Mouse (Mus musculus): ENCODE data around the gene Grik5. TPM values are rescaled to one million over a fixed set of nuclear protein-coding genes. Genes with fewer than 3 reads are reported as not detected.
A peak's percentile ranks its signal among the peaks of the same experiment; 100 is the strongest.

Grik5 gene
- polyA plus RNA-seq, 1 experiment from 2014 or later = 17.1 TPM

- peak overlapping the region; percentile 59 for H3K9ac ChIP-seq
- no peaks in the 10 kb centered on the region for H3K9me3 ChIP-seq (replicated peaks)
- peak overlapping the region; percentile 23 for H3K27ac ChIP-seq
- H3K4me3 ChIP-seq = peak overlapping the region; percentile 66
- peaks cover 51% of the 10 kb centered on the region for H3K4me1 ChIP-seq
- peak overlapping the region; percentile 81 for H3K4me2 ChIP-seq (replicated peaks)
- ATAC-seq (ENCODE audit: low FRiP score) = no peak
- WGBS = 39% methylated on average over 11 of the region's 11 CpGs
- H3K27me3 ChIP-seq = peaks cover 43% of the 10 kb centered on the region
- H3K36me3 ChIP-seq = peaks cover 11% of the 10 kb centered on the region
These were observed 68.9 kb downstream of the Grik5 start for GRCm38 (mm10) chr7:25003291-25003690.

- Histone ChIP-seq H3K9ac (no peak overlapping the region), H3K36me3 (peaks cover 29% of the 10 kb centered on the region), H3K4me1 (peaks cover 27% of the 10 kb centered on the region), H3K4me2 (replicated peaks) (no peak overlapping the region), H3K27me3 (peaks cover 19% of the 10 kb centered on the region), H3K4me3 (no peak overlapping the region), H3K27ac (no peak overlapping the region), H3K9me3 (replicated peaks) (no peaks in the 10 kb centered on the region)
- no peak for ATAC-seq (ENCODE audit: low FRiP score)
- WGBS = 72% methylated on average over 12 of the region's 12 CpGs
These were observed 71.4 kb downstream of the Grik5 start for GRCm38 (mm10) chr7:25000711-25001110.

GRCm38 (mm10) chr7:25000211-25000610 is 71.9 kb downstream of the Grik5 start:
- no peak overlapping the region for H3K4me2 ChIP-seq (replicated peaks)
- peaks cover 16% of the 10 kb centered on the region for H3K27me3 ChIP-seq
- H3K36me3 ChIP-seq = peaks cover 34% of the 10 kb centered on the region
- no peak overlapping the region for H3K27ac ChIP-seq
- WGBS = 77% methylated on average over 7 of the region's 7 CpGs
- no peaks in the 10 kb centered on the region for H3K9me3 ChIP-seq (replicated peaks)
- H3K4me1 ChIP-seq = peaks cover 22% of the 10 kb centered on the region
- H3K9ac ChIP-seq = no peak overlapping the region
- ATAC-seq (ENCODE audit: low FRiP score) = no peak
- H3K4me3 ChIP-seq = no peak overlapping the region

GRCm38 (mm10) chr7:24993081-24993480 is 79.1 kb downstream of the Grik5 start:
- Histone ChIP-seq H3K27ac (no peak overlapping the region), H3K9me3 (replicated peaks) (no peaks in the 10 kb centered on the region), H3K36me3 (peaks cover 84% of the 10 kb centered on the region), H3K4me3 (no peak overlapping the region), H3K9ac (no peak overlapping the region), H3K27me3 (peaks cover 8% of the 10 kb centered on the region; the same call in 1 of the 2 replicates), H3K4me2 (replicated peaks) (no peak overlapping the region), H3K4me1 (no peaks in the 10 kb centered on the region)
- WGBS = 81% methylated on average over 6 of the region's 6 CpGs
- no peak for ATAC-seq (ENCODE audit: low FRiP score)

- Histone ChIP-seq H3K4me1 (no peaks in the 10 kb centered on the region), H3K36me3 (peaks cover 89% of the 10 kb centered on the region), H3K27me3 (peaks cover 8% of the 10 kb centered on the region; the same call in 1 of the 2 replicates), H3K4me3 (no peak overlapping the region), H3K4me2 (replicated peaks) (no peak overlapping the region), H3K27ac (no peak overlapping the region), H3K9ac (no peak overlapping the region), H3K9me3 (replicated peaks) (no peaks in the 10 kb centered on the region)
- 85% methylated on average over 8 of the region's 8 CpGs for WGBS
- no peak for ATAC-seq (ENCODE audit: low FRiP score)
These were observed 81.7 kb downstream of the Grik5 start for GRCm38 (mm10) chr7:24990478-24990877.

- Histone ChIP-seq H3K27me3 (peaks cover 7% of the 10 kb centered on the region; the same call in 1 of the 2 replicates), H3K36me3 (peaks cover 84% of the 10 kb centered on the region), H3K4me2 (replicated peaks) (no peak overlapping the region), H3K27ac (no peak overlapping the region), H3K9me3 (replicated peaks) (no peaks in the 10 kb centered on the region), H3K4me1 (no peaks in the 10 kb centered on the region), H3K4me3 (no peak overlapping the region), H3K9ac (no peak overlapping the region)
- WGBS = 88% methylated on average over 14 of the region's 14 CpGs
- no peak for ATAC-seq (ENCODE audit: low FRiP score)
These were observed 84.2 kb downstream of the Grik5 start for GRCm38 (mm10) chr7:24987941-24988340.

- no peak overlapping the region for H3K27ac ChIP-seq
- no peaks in the 10 kb centered on the region for H3K9me3 ChIP-seq (replicated peaks)
- H3K4me2 ChIP-seq (replicated peaks) = no peak overlapping the region
- no peak for ATAC-seq (ENCODE audit: low FRiP score)
- peaks cover 76% of the 10 kb centered on the region for H3K36me3 ChIP-seq
- no peak overlapping the region for H3K9ac ChIP-seq
- no peaks in the 10 kb centered on the region for H3K27me3 ChIP-seq
- no peak overlapping the region for H3K4me3 ChIP-seq
- 68% methylated on average over 5 of the region's 5 CpGs for WGBS
- H3K4me1 ChIP-seq = no peaks in the 10 kb centered on the region
These were observed 86.3 kb downstream of the Grik5 start for GRCm38 (mm10) chr7:24985799-24986198.

- no peak overlapping the region for H3K9ac ChIP-seq
- H3K9me3 ChIP-seq (replicated peaks) = no peaks in the 10 kb centered on the region
- ATAC-seq (ENCODE audit: low FRiP score) = no peak
- no peak overlapping the region for H3K4me3 ChIP-seq
- peaks cover 77% of the 10 kb centered on the region for H3K36me3 ChIP-seq
- H3K27ac ChIP-seq = no peak overlapping the region
- WGBS = 90% methylated on average over 2 of the region's 2 CpGs
- H3K4me2 ChIP-seq (replicated peaks) = no peak overlapping the region
- no peaks in the 10 kb centered on the region for H3K27me3 ChIP-seq
- no peaks in the 10 kb centered on the region for H3K4me1 ChIP-seq
These were observed 87.8 kb downstream of the Grik5 start for GRCm38 (mm10) chr7:24984307-24984706.

GRCm38 (mm10) chr7:24983396-24983795 is 88.8 kb downstream of the Grik5 start:
- Histone ChIP-seq H3K9me3 (replicated peaks) (no peaks in the 10 kb centered on the region), H3K4me3 (no peak overlapping the region), H3K27me3 (no peaks in the 10 kb centered on the region), H3K4me1 (no peaks in the 10 kb centered on the region), H3K4me2 (replicated peaks) (no peak overlapping the region), H3K27ac (no peak overlapping the region), H3K9ac (no peak overlapping the region), H3K36me3 (peaks cover 77% of the 10 kb centered on the region)
- no peak for ATAC-seq (ENCODE audit: low FRiP score)
- 84% methylated on average over 5 of the region's 5 CpGs for WGBS

- Histone ChIP-seq H3K9ac (no peak overlapping the region), H3K27me3 (no peaks in the 10 kb centered on the region), H3K4me2 (replicated peaks) (no peak overlapping the region), H3K36me3 (peaks cover 60% of the 10 kb centered on the region), H3K27ac (no peak overlapping the region), H3K4me1 (no peaks in the 10 kb centered on the region), H3K4me3 (no peak overlapping the region), H3K9me3 (replicated peaks) (no peaks in the 10 kb centered on the region)
- 84% methylated on average over 7 of the region's 7 CpGs for WGBS
- no peak for ATAC-seq (ENCODE audit: low FRiP score)
These were observed 91.7 kb downstream of the Grik5 start for GRCm38 (mm10) chr7:24980439-24980838.

- H3K36me3 ChIP-seq = peaks cover 46% of the 10 kb centered on the region
- no peaks in the 10 kb centered on the region for H3K9me3 ChIP-seq (replicated peaks)
- no peaks in the 10 kb centered on the region for H3K4me1 ChIP-seq
- H3K9ac ChIP-seq = no peak overlapping the region
- no peak for ATAC-seq (ENCODE audit: low FRiP score)
- H3K27me3 ChIP-seq = no peaks in the 10 kb centered on the region
- no peak overlapping the region for H3K27ac ChIP-seq
- 75% methylated on average over 7 of the region's 7 CpGs for WGBS
- H3K4me2 ChIP-seq (replicated peaks) = no peak overlapping the region
- H3K4me3 ChIP-seq = no peak overlapping the region
These were observed 93.4 kb downstream of the Grik5 start for GRCm38 (mm10) chr7:24978781-24979180.

GRCm38 (mm10) chr7:24974893-24975595 is 97.1 kb downstream of the Grik5 start:
- H3K4me2 ChIP-seq (replicated peaks) = no peak overlapping the region
- no peaks in the 10 kb centered on the region for H3K27me3 ChIP-seq
- peaks cover 11% of the 10 kb centered on the region for H3K4me1 ChIP-seq
- no peaks in the 10 kb centered on the region for H3K9me3 ChIP-seq (replicated peaks)
- peaks cover 27% of the 10 kb centered on the region for H3K36me3 ChIP-seq
- no peak for ATAC-seq (ENCODE audit: low FRiP score)
- 32% methylated on average over 9 of the region's 9 CpGs for WGBS
- H3K4me3 ChIP-seq = no peak overlapping the region
- H3K27ac ChIP-seq = no peak overlapping the region
- H3K9ac ChIP-seq = no peak overlapping the region

- no peaks in the 10 kb centered on the region for H3K9me3 ChIP-seq (replicated peaks)
- 71% methylated on average over 5 of the region's 5 CpGs for WGBS
- no peak overlapping the region for H3K4me3 ChIP-seq
- no peak overlapping the region for H3K27ac ChIP-seq
- H3K36me3 ChIP-seq = peaks cover 19% of the 10 kb centered on the region
- ATAC-seq (ENCODE audit: low FRiP score) = no peak
- H3K27me3 ChIP-seq = no peaks in the 10 kb centered on the region
- no peak overlapping the region for H3K4me2 ChIP-seq (replicated peaks)
- H3K4me1 ChIP-seq = peaks cover 11% of the 10 kb centered on the region
- no peak overlapping the region for H3K9ac ChIP-seq
These were observed 98.2 kb downstream of the Grik5 start for GRCm38 (mm10) chr7:24973902-24974301.
